Mouse (Mus musculus) midbrain, embryonic 13.5 days (tissue): ENCODE data around the gene Gbx1. TPM values are rescaled to one million over a fixed set of nuclear protein-coding genes. Genes with fewer than 3 reads are reported as not detected.
A peak's percentile ranks its signal among the peaks of the same experiment; 100 is the strongest.

Source experiments
- ATAC-seq: fragments of 200-750 bp; cut with Nextera tagmentation; 2 replicates; pipeline ENCODE4 v1.8.0; 2017; ENCODE audit warnings: mild to moderate bottlenecking, moderate TSS enrichment, moderate library complexity
- H3K27ac ChIP-seq: fragments of 300-500 bp; sonication (generic); 2 replicates; pipeline ENCODE4 v1.5.1; 2015; ENCODE audit warnings: inconsistent platforms, mild to moderate bottlenecking, moderate library complexity
- H3K27me3 ChIP-seq: fragments of 300-500 bp; sonication (generic); 2 replicates; pipeline ENCODE4 v1.6.1; 2015; ENCODE audit warnings: mild to moderate bottlenecking, inconsistent platforms
- H3K36me3 ChIP-seq: fragments of 300-500 bp; sonication (generic); 2 replicates; pipeline ENCODE4 v1.6.1; 2015; ENCODE audit warnings: mild to moderate bottlenecking, inconsistent platforms
- H3K4me1 ChIP-seq: fragments of 300-500 bp; sonication (generic); replicated peaks from 2 replicates; pipeline ENCODE4 v1.6.1; 2015; ENCODE audit warnings: inconsistent platforms
- H3K4me2 ChIP-seq: fragments of 300-500 bp; sonication (generic); replicated peaks from 2 replicates; pipeline ENCODE4 v1.6.1; 2015; ENCODE audit warnings: moderate library complexity, mild to moderate bottlenecking, inconsistent platforms
- H3K4me3 ChIP-seq: fragments of 300-500 bp; sonication (generic); replicated peaks from 2 replicates; pipeline ENCODE4 v1.5.1; 2015; ENCODE audit warnings: mild to moderate bottlenecking, inconsistent platforms
- H3K9ac ChIP-seq: fragments of 300-500 bp; sonication (generic); replicated peaks from 2 replicates; pipeline ENCODE4 v1.6.1; 2015; ENCODE audit warnings: mild to moderate bottlenecking, inconsistent platforms
- H3K9me3 ChIP-seq: fragments of 300-500 bp; sonication (generic); 2 replicates; pipeline ENCODE4 v1.6.1; 2016; ENCODE audit warnings: mild to moderate bottlenecking, inconsistent platforms
- WGBS: fragments of 180-500 bp; shearing (Covaris S2); methylation state at CpG from one replicate; pipeline ENCODE4 v1.1.7; 2015; 5-methylcytosine and 5-hydroxymethylcytosine counted together
- polyA plus RNA-seq: library from polyadenylated mRNA; unstranded; fragments of >200 nt; fragmentation: Nextera tagmentation; extraction: Ambion mirVana; gene quantifications from 2 replicates; pipeline ENCODE4 v1.2.1, GENCODE M21; 2015

Gbx1 gene
- polyA plus RNA-seq, 1 experiment from 2014 or later, result 0.20 TPM

- 20% methylated on average over 7 of the region's 7 CpGs for WGBS
- Histone ChIP-seq H3K4me1 (peaks cover 42% of the 10 kb centered on the region), H3K9ac (no peak overlapping the region), H3K27me3 (peaks cover 46% of the 10 kb centered on the region), H3K4me2 (no peak overlapping the region), H3K27ac (no peak overlapping the region), H3K4me3 (no peak overlapping the region), H3K9me3 (no peaks in the 10 kb centered on the region), H3K36me3 (peaks cover 17% of the 10 kb centered on the region)
- ATAC-seq, result no peak
Observed at GRCm38 (mm10) chr5:24472884-24473619, 54.0 kb downstream of the Gbx1 start.

- H3K36me3 ChIP-seq, result no peaks in the 10 kb centered on the region; the same call in 1 of the 2 replicates
- H3K9me3 ChIP-seq, result no peaks in the 10 kb centered on the region
- peaks cover 60% of the 10 kb centered on the region for H3K4me1 ChIP-seq
- H3K4me2 ChIP-seq, result no peak overlapping the region
- H3K27ac ChIP-seq, result no peak overlapping the region
- H3K9ac ChIP-seq, result no peak overlapping the region
- ATAC-seq, result peak; percentile 62
- 5% methylated on average over 5 of the region's 5 CpGs for WGBS
- peaks cover 43% of the 10 kb centered on the region for H3K27me3 ChIP-seq
- no peak overlapping the region for H3K4me3 ChIP-seq
Observed at GRCm38 (mm10) chr5:24470600-24470999, 56.4 kb downstream of the Gbx1 start.

GRCm38 (mm10) chr5:24466762-24467161, 60.2 kb downstream of the Gbx1 start:
- peak overlapping the region; percentile 45 for H3K9ac ChIP-seq
- H3K36me3 ChIP-seq, result peaks cover under 1% of the 10 kb centered on the region; the same call in 1 of the 2 replicates
- 42% methylated on average over 12 of the region's 12 CpGs for WGBS

GRCm38 (mm10) chr5:24455613-24456012, 71.4 kb downstream of the Gbx1 start:
- H3K9ac ChIP-seq, result peak overlapping the region; percentile 97
- peak overlapping the region; percentile 53; the same call in 1 of the 2 replicates for H3K27ac ChIP-seq
- no peak for ATAC-seq
- H3K9me3 ChIP-seq, result no peaks in the 10 kb centered on the region
- WGBS, result 57% methylated on average over 7 of the region's 7 CpGs
- peak overlapping the region; percentile 100 for H3K4me2 ChIP-seq
- peak overlapping the region; percentile 92 for H3K4me3 ChIP-seq
- peaks cover 49% of the 10 kb centered on the region for H3K4me1 ChIP-seq
- H3K36me3 ChIP-seq, result peaks cover 27% of the 10 kb centered on the region
- H3K27me3 ChIP-seq, result no peaks in the 10 kb centered on the region

More at GRCm38 (mm10) chr5:24466762-24467161, 60.2 kb downstream of the Gbx1 start:
- H3K27ac ChIP-seq, result peak overlapping the region; percentile 55
- no peaks in the 10 kb centered on the region for H3K9me3 ChIP-seq
- no peak overlapping the region for H3K4me3 ChIP-seq
- peaks cover 41% of the 10 kb centered on the region for H3K4me1 ChIP-seq
- peaks cover 7% of the 10 kb centered on the region for H3K27me3 ChIP-seq
- no peak for ATAC-seq
- H3K4me2 ChIP-seq, result peak overlapping the region; percentile 18

- peak overlapping the region; percentile 53; the same call in 1 of the 2 replicates for H3K27ac ChIP-seq
- H3K27me3 ChIP-seq, result no peaks in the 10 kb centered on the region
- H3K4me2 ChIP-seq, result peak overlapping the region; percentile 100
- no peaks in the 10 kb centered on the region for H3K9me3 ChIP-seq
- H3K36me3 ChIP-seq, result peaks cover 24% of the 10 kb centered on the region
- 68% methylated on average over 3 of the region's 3 CpGs for WGBS
- peaks cover 49% of the 10 kb centered on the region for H3K4me1 ChIP-seq
- H3K9ac ChIP-seq, result peak overlapping the region; percentile 97
- ATAC-seq, result no peak
- peak overlapping the region; percentile 92 for H3K4me3 ChIP-seq
Observed at GRCm38 (mm10) chr5:24455076-24455475, 71.9 kb downstream of the Gbx1 start.

- ATAC-seq, result no peak
- peak overlapping the region; percentile 100 for H3K4me2 ChIP-seq
- peak overlapping the region; percentile 92 for H3K4me3 ChIP-seq
- H3K36me3 ChIP-seq, result peaks cover 20% of the 10 kb centered on the region
- WGBS, result 20% methylated on average over 2 of the region's 2 CpGs
- H3K9ac ChIP-seq, result peak overlapping the region; percentile 97
- H3K27ac ChIP-seq, result peak overlapping the region; percentile 95; the same call in 1 of the 2 replicates
- H3K27me3 ChIP-seq, result peaks cover 4% of the 10 kb centered on the region; the same call in 1 of the 2 replicates
- H3K4me1 ChIP-seq, result peaks cover 49% of the 10 kb centered on the region
- H3K9me3 ChIP-seq, result no peaks in the 10 kb centered on the region
Observed at GRCm38 (mm10) chr5:24453985-24454303, 73.1 kb downstream of the Gbx1 start.

GRCm38 (mm10) chr5:24453283-24453984, 73.6 kb downstream of the Gbx1 start:
- 2% methylated on average over 5 of the region's 5 CpGs for WGBS
- ATAC-seq, result peak; percentile 7; the same call in 1 of the 2 replicates

More at GRCm38 (mm10) chr5:24453283-24453984, 73.6 kb downstream of the Gbx1 start:
- H3K9ac ChIP-seq, result peak overlapping the region; percentile 97
- peak overlapping the region; percentile 95 for H3K27ac ChIP-seq
- peaks cover 49% of the 10 kb centered on the region for H3K4me1 ChIP-seq
- H3K27me3 ChIP-seq, result peaks cover 9% of the 10 kb centered on the region; the same call in 1 of the 2 replicates
- peak overlapping the region; percentile 100 for H3K4me2 ChIP-seq
- H3K9me3 ChIP-seq, result no peaks in the 10 kb centered on the region
- peak overlapping the region; percentile 92 for H3K4me3 ChIP-seq
- peaks cover 16% of the 10 kb centered on the region for H3K36me3 ChIP-seq

Other genes with a start within 250 kb of the Gbx1 start
- 9.0 and 10.3 TPM in 2 replicates for gene Kcnh2, start 175.6 kb downstream of the Gbx1 start, polyA plus RNA-seq
- gene Nos3, start 162.4 kb downstream of the Gbx1 start, polyA plus RNA-seq, result 7.0 and 7.8 TPM in 2 replicates
- 0.39 and 0.69 TPM in 2 replicates for gene Atg9b, start 135.1 kb downstream of the Gbx1 start, polyA plus RNA-seq
- 50.2 and 51.5 TPM in 2 replicates for gene Abcb8, start 133.5 kb downstream of the Gbx1 start, polyA plus RNA-seq
- not detected in 2 replicates for gene Asic3, start 113.8 kb downstream of the Gbx1 start, polyA plus RNA-seq
- 95.9 and 102 TPM in 2 replicates for gene Cdk5, start 103.7 kb downstream of the Gbx1 start, polyA plus RNA-seq
- 20.1 and 25.4 TPM in 2 replicates for gene Slc4a2, start 103.4 kb downstream of the Gbx1 start, polyA plus RNA-seq
- gene Fastk, start 81.9 kb downstream of the Gbx1 start, polyA plus RNA-seq, result 80.4 and 95.0 TPM in 2 replicates
- gene Tmub1, start 79.3 kb downstream of the Gbx1 start, polyA plus RNA-seq, result 46.5 and 49.6 TPM in 2 replicates
- gene Agap3, start 75.0 kb downstream of the Gbx1 start, polyA plus RNA-seq, result 48.8 and 52.2 TPM in 2 replicates
- 0.17 TPM in 1 of 2 replicates, not detected in the other for gene Asb10, start 13.8 kb upstream of the Gbx1 start, polyA plus RNA-seq
- gene 4931409K22Rik, start 29.6 kb upstream of the Gbx1 start, polyA plus RNA-seq, result 0.07 and 0.08 TPM in 2 replicates
- gene Abcf2, start 50.3 kb upstream of the Gbx1 start, polyA plus RNA-seq, result 98.2 and 103 TPM in 2 replicates
- 17.8 and 18.6 TPM in 2 replicates for gene Chpf2, start 59.5 kb upstream of the Gbx1 start, polyA plus RNA-seq
- gene Smarcd3, start 97.2 kb upstream of the Gbx1 start, polyA plus RNA-seq, result 119 and 127 TPM in 2 replicates
- gene Nub1, start 158.3 kb upstream of the Gbx1 start, polyA plus RNA-seq, result 41.2 and 42.8 TPM in 2 replicates
- gene Wdr86, start 203.5 kb upstream of the Gbx1 start, polyA plus RNA-seq, result 3.8 and 4.9 TPM in 2 replicates
- 0.53 TPM in 1 of 2 replicates, not detected in the other for gene Crygn, start 230.8 kb upstream of the Gbx1 start, polyA plus RNA-seq